Mouse (Mus musculus) frontal cortex, adult (tissue): Measurements from ENCODE around the gene Gng8.

Experiments
- ATAC-seq: cut with Nextera tagmentation; 2 replicates; pipeline ENCODE4 v1.9.2; 2017; ENCODE audit warnings: mild to moderate bottlenecking, moderate library complexity, mixed read lengths; ENCODE audit not compliant: low TSS enrichment

Gene Gng8

DNA sequence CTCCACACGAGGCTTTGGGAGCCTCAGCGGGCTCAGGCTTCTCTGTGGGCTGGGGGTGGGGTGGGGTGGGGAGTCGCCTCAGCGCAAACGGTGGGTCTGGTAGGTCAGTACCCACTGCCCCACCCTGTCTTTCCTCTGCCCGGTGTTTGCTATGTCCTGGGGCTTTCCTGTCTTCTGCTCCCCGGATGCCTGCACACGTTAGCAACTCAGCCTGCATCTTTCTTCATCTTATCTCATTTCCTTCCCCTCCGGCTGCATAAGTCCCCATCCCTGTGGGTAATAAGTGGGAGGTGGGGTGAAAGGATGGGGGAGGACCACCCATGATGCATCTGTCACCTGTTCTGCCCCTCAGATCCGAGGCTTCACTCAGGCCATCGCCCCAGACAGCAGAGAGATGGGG, 16.8 kb downstream of the Gng8 start:
- ATAC-seq, result no peak

DNA sequence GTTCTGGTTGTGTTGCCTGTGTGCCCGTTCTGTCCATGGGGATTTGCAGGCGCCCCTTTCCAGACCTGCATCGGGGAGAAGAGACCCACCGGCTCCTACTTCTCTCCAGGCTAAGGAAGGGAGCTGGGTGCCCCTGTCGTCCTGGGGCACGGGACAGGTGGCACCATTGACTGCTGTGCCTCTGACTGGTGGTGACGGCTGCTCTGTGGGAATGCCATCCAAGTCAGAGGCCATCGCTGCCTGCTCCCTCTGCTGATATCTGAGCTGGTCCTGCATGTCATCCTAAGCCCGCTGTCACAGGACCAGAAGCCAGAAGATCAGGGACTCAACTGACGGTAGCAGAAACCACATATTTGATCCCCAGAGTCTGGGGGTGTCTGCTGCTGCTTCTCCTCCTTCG, 17.3 kb downstream of the Gng8 start:
- ATAC-seq, result no peak

GRCm38 (mm10) chr7:16909909-16910308, 18.3 kb downstream of the Gng8 start:
- ATAC-seq, result no peak

DNA sequence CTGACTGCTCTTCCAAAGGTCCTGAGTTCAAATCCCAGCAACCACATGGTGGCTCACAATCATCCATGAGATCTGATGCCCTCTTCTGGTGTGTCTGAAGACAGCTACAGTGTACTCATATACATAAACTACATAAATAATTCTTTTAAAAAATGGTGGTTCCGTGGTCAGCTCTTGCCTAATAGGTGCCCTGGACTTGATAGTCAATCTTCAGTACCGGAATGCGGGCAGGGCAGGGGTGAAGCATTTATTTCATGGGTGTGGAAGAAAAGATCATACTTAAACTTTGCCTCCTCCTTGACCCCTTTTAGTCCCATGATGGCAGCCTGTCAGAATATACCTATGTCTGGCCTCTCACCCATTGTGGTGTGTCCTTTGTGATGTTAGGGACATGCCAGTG, 20.3 kb downstream of the Gng8 start:
- ATAC-seq, result no peak

DNA sequence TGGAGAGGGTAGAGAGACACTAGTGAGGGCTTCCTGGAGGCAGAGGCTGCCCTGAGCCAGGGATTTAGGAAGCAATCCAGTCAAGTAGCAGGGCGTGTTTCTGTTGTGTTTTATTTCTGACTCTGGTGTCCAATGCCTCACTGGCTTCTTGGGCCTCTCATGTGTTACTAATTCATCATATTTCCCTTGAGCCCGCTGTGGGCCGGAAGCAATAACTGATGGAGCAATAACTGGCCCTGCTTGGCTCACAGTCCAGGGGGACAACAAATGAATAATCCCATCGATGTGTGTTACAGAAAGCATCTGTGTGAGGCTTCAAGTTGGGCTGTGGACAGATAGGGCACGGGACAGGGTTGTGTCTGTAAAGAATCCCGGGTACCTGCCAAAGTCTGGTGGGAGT, 20.8 kb downstream of the Gng8 start:
- ATAC-seq, result no peak

DNA sequence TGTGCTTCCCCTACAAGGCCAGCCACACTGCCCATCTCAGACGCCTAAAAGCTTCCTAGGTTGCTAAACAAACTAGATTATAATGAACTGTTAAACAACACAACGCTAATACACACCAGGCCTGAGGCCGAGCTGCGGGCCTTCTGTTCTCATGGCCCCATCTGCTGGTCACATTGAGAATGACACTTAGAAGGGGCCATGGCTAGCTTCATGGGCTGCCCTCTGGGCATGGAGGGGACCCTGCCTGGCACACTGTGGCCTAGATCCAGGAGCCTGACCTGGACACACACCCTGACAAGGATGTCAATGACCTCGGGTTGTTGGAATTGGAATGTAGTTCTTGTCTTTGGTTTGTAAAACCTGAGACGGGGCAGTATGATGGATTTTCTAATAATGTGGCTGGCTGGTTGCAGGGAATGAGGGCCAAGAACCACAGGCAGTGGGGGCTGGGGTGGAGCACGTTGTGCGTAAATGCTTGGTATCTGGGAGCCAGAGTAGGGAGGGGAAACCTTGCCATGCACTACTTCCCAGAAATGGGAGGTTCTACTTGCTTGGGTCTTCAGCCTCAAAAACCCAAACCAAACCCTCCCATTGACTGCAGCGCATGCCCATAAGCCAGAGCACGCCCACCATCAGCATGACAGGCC, 22.3 kb downstream of the Gng8 start:
- ATAC-seq, result peak; percentile 54

DNA sequence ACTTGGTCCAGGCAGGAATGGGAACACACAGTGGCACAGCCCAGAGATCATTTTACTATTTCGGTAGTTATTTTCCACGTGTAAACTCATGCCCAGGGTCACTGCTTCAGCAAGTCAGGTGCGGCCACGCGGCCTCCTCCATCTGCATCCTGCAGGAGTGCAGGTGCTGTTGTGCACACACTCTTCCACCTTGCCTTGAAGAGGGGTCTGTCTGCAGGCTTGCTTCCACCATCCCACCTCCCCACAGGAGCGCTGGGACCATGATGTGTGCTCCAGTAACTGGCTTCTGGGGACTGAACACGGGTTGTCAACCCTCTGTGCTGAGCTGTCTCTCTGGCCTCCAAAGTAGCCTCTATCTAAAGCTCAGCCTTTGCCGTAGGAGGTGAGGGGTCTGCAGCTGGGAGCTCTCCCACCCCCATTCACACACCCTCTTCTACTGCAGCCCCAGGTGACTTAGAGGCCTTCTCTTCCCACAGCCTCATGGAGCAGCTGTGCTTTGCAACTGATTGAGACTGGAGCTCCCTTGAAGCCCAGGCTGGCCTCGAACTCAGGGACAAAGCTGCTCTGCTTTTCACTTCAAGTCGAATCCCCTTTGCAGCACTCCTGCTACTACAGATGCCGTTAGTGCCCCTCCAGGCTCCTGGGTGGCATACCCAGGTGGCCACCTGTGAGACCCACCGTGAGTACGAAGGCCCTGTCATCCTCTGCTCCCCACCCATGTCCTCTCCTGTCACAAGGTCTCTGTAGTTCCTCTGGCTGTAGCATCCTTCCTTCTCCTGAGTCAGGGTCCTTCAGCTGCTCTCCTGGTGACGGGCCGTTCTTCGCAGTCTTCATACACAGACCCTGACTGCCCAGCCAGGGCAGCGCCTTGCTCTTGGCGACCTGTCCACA, 23.1 kb downstream of the Gng8 start:
- ATAC-seq, result peak; percentile 3; the same call in 1 of the 2 replicates

GRCm38 (mm10) chr7:16915461-16916340, 24.1 kb downstream of the Gng8 start:
- no peak for ATAC-seq

GRCm38 (mm10) chr7:16916342-16917265, 25.0 kb downstream of the Gng8 start:
- no peak for ATAC-seq

GRCm38 (mm10) chr7:16917447-16917846, 25.9 kb downstream of the Gng8 start:
- no peak for ATAC-seq

DNA sequence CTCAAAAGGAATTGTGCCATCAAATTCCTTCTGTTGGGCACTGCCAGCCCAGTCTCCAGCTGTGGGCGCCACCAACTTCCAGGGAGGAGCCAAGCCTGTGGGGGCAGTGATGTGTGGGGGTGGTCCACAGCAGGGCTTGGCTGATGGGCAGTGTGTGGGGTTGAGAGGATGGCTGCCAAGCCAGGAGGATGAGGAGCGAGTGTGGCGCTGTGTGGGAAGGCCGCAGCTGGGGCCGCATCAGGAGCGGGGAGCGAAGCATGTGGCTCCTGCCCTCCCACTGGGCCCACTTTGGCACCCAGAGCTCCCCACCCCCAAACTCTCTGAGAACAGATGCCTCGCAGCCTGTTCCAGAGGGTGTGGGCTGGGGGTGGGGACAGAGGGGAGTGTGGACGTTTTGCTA, 26.4 kb downstream of the Gng8 start:
- ATAC-seq, result peak; percentile 17

DNA sequence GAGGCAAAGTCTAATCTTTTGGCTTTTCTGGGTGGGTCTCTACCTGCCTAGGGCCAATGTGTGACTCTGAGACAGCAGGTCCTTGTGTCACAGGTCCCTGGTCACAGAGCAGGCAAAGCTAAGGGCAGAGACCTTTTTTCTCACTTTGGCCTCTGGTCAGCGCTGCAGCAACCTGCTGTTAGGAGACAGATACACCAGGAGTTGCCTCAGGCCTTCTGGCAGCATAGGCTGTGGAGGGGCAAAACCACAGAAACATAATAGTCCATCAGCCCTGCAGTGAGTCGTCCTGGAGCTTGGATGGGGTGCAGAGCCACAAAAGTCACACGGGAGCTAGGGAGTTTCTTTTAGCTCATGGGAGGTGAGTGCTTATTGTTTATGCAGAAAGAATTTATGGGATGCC, 27.1 kb downstream of the Gng8 start:
- no peak for ATAC-seq

- no peak for ATAC-seq
Measured at GRCm38 (mm10) chr7:16919395-16920149, 28.0 kb downstream of the Gng8 start.

DNA sequence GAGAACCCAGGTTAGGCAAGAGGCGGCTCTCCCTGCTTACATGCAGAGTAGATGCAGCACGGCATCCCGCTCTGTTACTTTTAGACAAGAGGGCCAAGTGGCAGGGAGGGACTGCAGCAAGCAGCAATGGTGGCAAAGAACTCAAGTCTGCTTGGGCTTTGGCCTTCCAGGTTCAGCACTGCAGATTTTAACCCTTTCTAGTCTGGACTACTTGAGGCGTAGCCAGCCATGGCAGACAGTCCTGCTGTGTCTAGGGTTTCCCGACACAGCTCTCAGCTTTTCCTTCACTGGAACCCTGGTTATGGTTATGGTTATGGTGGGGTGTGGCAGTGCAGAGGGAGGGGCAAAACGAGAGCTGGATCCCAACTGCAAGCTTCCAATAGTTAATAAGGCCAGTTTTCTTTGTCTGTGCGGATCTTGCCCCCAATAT, 28.6 kb downstream of the Gng8 start:
- ATAC-seq, result no peak

DNA sequence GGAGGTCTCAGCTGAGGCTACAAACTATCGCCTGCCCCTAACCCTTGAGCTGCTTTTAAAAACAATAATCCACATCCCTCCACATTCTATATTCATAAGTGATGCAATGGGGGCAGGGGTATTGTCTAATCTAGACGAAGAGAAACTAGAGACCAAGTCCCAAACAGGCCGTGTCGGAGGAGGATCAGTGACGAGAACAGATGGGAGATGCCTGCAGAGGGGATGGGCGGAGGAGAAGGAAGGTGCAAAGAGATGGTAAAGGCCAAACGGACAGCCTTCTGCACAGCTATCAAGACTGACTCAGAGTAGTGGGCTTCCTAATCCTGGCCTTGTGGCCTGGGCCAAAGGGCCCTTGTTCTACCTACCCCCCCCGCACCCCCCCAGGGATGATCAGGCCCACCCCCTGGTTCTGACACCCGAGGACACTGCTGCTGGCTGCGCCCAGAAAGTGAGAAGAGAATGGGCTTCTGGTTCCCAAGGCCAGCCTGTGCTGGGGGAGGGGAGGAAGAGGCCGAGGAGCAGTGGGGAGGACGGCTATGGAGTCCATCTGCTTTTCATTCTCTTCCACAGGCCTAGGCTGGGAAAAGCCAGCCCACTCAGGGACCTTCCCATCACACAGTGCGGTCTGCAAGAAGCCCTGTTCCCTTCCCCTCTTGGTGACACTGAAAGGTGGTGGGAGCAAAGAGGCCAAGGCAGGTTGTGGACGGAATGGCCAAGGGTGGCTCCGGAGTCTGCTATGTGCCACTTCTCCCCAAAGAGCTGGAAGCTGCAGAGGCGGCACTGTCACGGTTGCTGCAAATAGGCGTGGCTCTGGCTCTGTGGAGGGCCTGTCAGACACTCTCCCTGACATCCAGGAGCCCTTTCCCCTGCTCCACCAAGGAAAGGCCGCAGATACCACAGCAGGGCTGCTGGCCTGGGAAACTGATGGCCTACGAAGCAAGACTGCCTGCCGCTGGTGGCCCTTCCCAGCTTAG, 29.5 kb downstream of the Gng8 start:
- ATAC-seq, result no peak

- no peak for ATAC-seq
Measured at GRCm38 (mm10) chr7:16921881-16922335, 30.3 kb downstream of the Gng8 start.

DNA sequence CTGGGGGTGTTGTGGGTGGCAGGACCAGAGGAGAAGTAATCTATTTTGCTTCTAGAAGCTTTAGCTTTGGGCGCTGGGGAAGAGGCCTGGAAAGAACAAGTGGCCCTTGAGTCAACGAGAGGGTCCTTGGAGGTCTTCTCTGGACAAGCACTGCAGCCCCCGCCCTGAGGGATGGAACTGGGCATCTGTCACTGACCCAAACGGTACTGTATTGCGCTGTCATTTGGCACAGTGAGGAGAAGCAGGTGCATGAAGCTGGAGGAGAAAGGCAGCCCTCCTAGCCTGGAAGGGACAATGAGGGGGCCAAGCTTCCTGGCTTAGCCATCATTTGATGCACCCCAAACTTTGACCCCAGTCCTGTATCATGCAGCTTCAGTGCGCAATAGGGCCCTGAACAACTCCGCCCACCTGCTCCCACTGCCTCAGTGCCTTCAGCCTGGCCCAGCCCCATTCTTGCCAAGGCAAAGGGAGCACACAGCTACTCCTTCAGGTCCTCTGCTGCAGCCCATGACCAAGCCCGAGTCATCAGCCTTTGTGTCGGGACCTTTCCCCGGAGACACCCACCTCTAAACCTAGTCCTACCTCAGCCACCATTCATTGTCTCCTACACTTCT, 30.9 kb downstream of the Gng8 start:
- 0 out of 2 replicates have a peak, but pooled peaks have one; percentile 4 for ATAC-seq

GRCm38 (mm10) chr7:16923283-16924036, 31.9 kb downstream of the Gng8 start:
- ATAC-seq, result peak; percentile 0; the same call in 1 of the 2 replicates
